Mouse (Mus musculus): Measurements from ENCODE around the gene Itga4.

DNA sequence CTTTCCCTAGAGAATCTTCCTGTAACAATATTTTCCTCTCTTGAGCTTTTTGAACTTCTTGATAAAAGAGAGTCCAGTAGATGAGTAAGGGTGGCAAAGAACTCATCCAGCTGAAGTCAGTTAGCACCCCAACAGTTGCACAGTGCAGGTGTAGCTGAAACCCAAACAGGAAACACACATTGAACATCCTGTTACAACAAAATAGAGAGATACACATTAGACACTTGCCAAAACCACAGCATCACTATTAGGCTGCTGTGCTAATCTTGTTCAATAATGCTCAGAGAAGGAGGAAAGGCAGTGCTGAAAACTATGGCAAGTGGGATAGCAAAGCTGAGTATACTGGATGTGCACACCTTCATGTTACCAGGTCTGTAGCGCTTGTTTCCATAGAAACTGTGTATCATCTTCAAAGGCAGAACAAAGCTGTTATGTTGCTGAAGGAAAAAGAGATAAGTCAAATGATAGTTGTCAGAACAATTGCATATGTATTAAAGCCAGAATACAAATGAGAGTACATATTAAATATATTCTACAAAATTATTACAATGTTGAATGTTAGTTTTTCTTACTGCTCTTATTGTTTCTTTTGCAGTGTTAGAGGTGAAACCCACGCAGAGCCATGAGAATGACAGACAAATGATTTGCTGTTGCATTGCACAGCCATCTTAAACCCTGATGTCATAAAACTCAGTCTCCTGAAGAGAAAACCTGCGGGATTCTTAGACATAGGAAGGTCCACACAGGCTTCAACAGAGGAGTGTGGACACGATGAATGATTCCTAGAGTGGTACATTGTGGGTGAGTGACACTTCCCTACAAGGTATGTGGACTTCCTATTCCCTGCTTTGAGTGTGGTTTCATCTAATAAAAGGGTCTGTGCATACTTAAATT, 23.9 kb upstream of the Itga4 start:
- TF ChIP-seq GATA1 (IDR thresholded peaks at IDR 0.05; ENCODE audit: low read length) (no peak), TAL1 (IDR thresholded peaks at IDR 0.05; ENCODE audit: low read length) (no peak)
